ENCODE assay signal across 8 mouse cellular contexts in genomic region chr15:77003868-77004215, GRCm38 (mm10). TPM values are rescaled to one million over a fixed set of nuclear protein-coding genes. Genes with fewer than 3 reads are reported as not detected.
DNase-seq lines count a peak whose midpoint lies in the region; ATAC-seq and TF ChIP-seq lines count a peak whose summit lies in the region.

No protein-coding gene starts in this region.

- no peak for TF ChIP-seq CTCF in G1E (IDR thresholded peaks at IDR 0.05; ENCODE audit: low read depth, low read length)
- peak; percentile 91 for TF ChIP-seq CTCF in layer of hippocampus, adult 2 months (conservative IDR thresholded peaks at IDR 0.05)

- ATAC-seq in G1E (ENCODE audit: extremely low read depth, insufficient number of reproducible peaks, low FRiP score, poor library complexity, severe bottlenecking), result no peak
- ATAC-seq in heart, embryonic 12.5 days (ENCODE audit: insufficient number of reproducible peaks, low FRiP score), result 0 out of 2 replicates have a peak, but pooled peaks have one; percentile 27
- no peak for ATAC-seq in neural tube, embryonic 11.5 days (ENCODE audit: insufficient read depth, low FRiP score, low TSS enrichment)

- no peak overlapping the region for H3K9ac ChIP-seq in heart, embryonic 12.5 days
- H3K9ac ChIP-seq in neural tube, embryonic 11.5 days (ENCODE audit: low read length), result no peak overlapping the region

- H3K27me3 ChIP-seq in G1E (ENCODE audit: insufficient read depth, low read length), result peaks cover 8% of the 10 kb centered on the region; the same call in 1 of the 2 replicates
- H3K27me3 ChIP-seq in heart, embryonic 12.5 days (replicated peaks), result 0 out of 2 replicates have a peak, but pooled peaks cover 7% of the 10 kb centered on the region
- no peaks in the 10 kb centered on the region for H3K27me3 ChIP-seq in neural tube, embryonic 11.5 days (ENCODE audit: control insufficient read depth, insufficient read depth, low read length)

- 8% methylated on average over 3 of the region's 3 CpGs for WGBS in heart, embryonic 12.5 days
- WGBS in neural tube, embryonic 11.5 days, result 39% methylated on average over 3 of the region's 3 CpGs

- H3K4me1 ChIP-seq in G1E (ENCODE audit: insufficient read depth, low read depth, low read length), result no peaks in the 10 kb centered on the region
- peaks cover 12% of the 10 kb centered on the region for H3K4me1 ChIP-seq in heart, embryonic 12.5 days (replicated peaks)
- no peaks in the 10 kb centered on the region for H3K4me1 ChIP-seq in neural tube, embryonic 11.5 days (ENCODE audit: control insufficient read depth, insufficient read depth, low read length)

- H3K27ac ChIP-seq in heart, embryonic 12.5 days (ENCODE audit: poor library complexity, severe bottlenecking), result no peak overlapping the region
- H3K27ac ChIP-seq in layer of hippocampus, adult 2 months, result no peak overlapping the region
- no peak overlapping the region for H3K27ac ChIP-seq in neural tube, embryonic 11.5 days (ENCODE audit: low read depth, low read length)

- no peaks in the 10 kb centered on the region for H3K36me3 ChIP-seq in G1E (replicated peaks)
- no peaks in the 10 kb centered on the region for H3K36me3 ChIP-seq in heart, embryonic 12.5 days
- no peaks in the 10 kb centered on the region for H3K36me3 ChIP-seq in neural tube, embryonic 11.5 days (ENCODE audit: control insufficient read depth, insufficient read depth, low read length)

- no peak overlapping the region for H3K4me3 ChIP-seq in G1E (ENCODE audit: low read depth, low read length)
- H3K4me3 ChIP-seq in heart, embryonic 12.5 days, result no peak overlapping the region
- H3K4me3 ChIP-seq in layer of hippocampus, adult 2 months, result no peak overlapping the region
- no peak overlapping the region for H3K4me3 ChIP-seq in neural tube, embryonic 11.5 days (ENCODE audit: low read depth, low read length)

- peak; percentile 60 to 65 for DNase-seq in left cerebral cortex, adult 18-20 months (ENCODE audit: low spot score in 2 of 2)
- DNase-seq in left cerebral cortex, postnatal 36 days (ENCODE audit: low spot score in 2 of 2), result no peak
- DNase-seq in G1E (ENCODE audit: low spot score), result peak; percentile 8
- DNase-seq in cerebellum, postnatal 10 days, result peak; percentile 79 to 82
- DNase-seq in layer of hippocampus, adult 2 months (ENCODE audit: low spot score in 2 of 2), result peak; percentile 51 to 73
- peak; percentile 67 for DNase-seq in neural tube, embryonic 11.5 days (ENCODE audit: low spot score)
- DNase-seq in natural killer cell, adult 2 months (ENCODE audit: low spot score in 2 of 2), result no peak

- H3K4me2 ChIP-seq in heart, embryonic 12.5 days, result no peak overlapping the region
- H3K4me2 ChIP-seq in neural tube, embryonic 11.5 days (ENCODE audit: low read depth), result no peak overlapping the region

- intact Hi-C loops in left cerebral cortex, postnatal 36 days (cut with DNase I), result no loop called here

- peaks cover 15% of the 10 kb centered on the region for H3K9me3 ChIP-seq in G1E (replicated peaks)
- H3K9me3 ChIP-seq in heart, embryonic 12.5 days (replicated peaks), result peaks cover 4% of the 10 kb centered on the region
- H3K9me3 ChIP-seq in neural tube, embryonic 11.5 days (ENCODE audit: control insufficient read depth, low read length), result no peaks in the 10 kb centered on the region

RNA-seq across cellular contexts. Expression of gene Apol6, which starts 40.7 kb away (rescaled TPM):
- under 1 TPM; 0.21 to 0.23 TPM for total RNA-seq in left cerebral cortex, adult 18-20 months (2021)
- under 1 TPM; 0.27 to 0.49 TPM for total RNA-seq in left cerebral cortex, postnatal 36 days (2021)
- not detected in 2 replicates for total RNA-seq in G1E (2014; fragmentation: Nextera tagmentation)
- 0.12 and 0.22 TPM in 2 replicates for total RNA-seq in G1E (2017)
- not detected in 2 replicates for polyA plus RNA-seq in G1E (2012)
- 0.36 TPM in 1 of 2 replicates, not detected in the other for polyA plus RNA-seq in heart, embryonic 12.5 days (2016; fragmentation: Nextera tagmentation; extraction: Ambion mirVana)
- total RNA-seq in layer of hippocampus, adult 2 months (2021), result not detected
- polyA plus RNA-seq in neural tube, embryonic 11.5 days (2014; fragmentation: Nextera tagmentation; extraction: Ambion mirVana), result not detected in 2 replicates

RNA-seq across cellular contexts. Expression of gene Mb, which starts 46.6 kb away (rescaled TPM):
- total RNA-seq in left cerebral cortex, adult 18-20 months (2021), result not detected
- total RNA-seq in left cerebral cortex, postnatal 36 days (2021), result not detected
- total RNA-seq in G1E (2014; fragmentation: Nextera tagmentation) (not detected in 2 replicates), G1E (2017) (not detected in 2 replicates)
- polyA plus RNA-seq in G1E (2012), result not detected in 2 replicates
- polyA plus RNA-seq in heart, embryonic 12.5 days (2016; fragmentation: Nextera tagmentation; extraction: Ambion mirVana), result 209 and 214 TPM in 2 replicates
- under 1 TPM in 1 of 2 experiments, not detected in 1; 0.49 TPM for total RNA-seq in layer of hippocampus, adult 2 months (2021)
- polyA plus RNA-seq in neural tube, embryonic 11.5 days (2014; fragmentation: Nextera tagmentation; extraction: Ambion mirVana), result 1.8 and 2.0 TPM in 2 replicates

RNA-seq across cellular contexts. Expression of gene 1110038F14Rik, which starts 55.5 kb away (rescaled TPM):
- 10 to 100 TPM; 27.5 to 28.0 TPM for total RNA-seq in left cerebral cortex, adult 18-20 months (2021)
- 10 to 100 TPM; 25.5 to 26.8 TPM for total RNA-seq in left cerebral cortex, postnatal 36 days (2021)
- 13.9 and 24.1 TPM in 2 replicates for total RNA-seq in G1E (2014; fragmentation: Nextera tagmentation)
- total RNA-seq in G1E (2017), result 32.7 and 46.9 TPM in 2 replicates
- 79.8 and 83.0 TPM in 2 replicates for polyA plus RNA-seq in G1E (2012)
- polyA plus RNA-seq in heart, embryonic 12.5 days (2016; fragmentation: Nextera tagmentation; extraction: Ambion mirVana), result 44.1 and 45.8 TPM in 2 replicates
- 10 to 100 TPM; 30.1 to 33.6 TPM for total RNA-seq in layer of hippocampus, adult 2 months (2021)
- 66.2 and 66.5 TPM in 2 replicates for polyA plus RNA-seq in neural tube, embryonic 11.5 days (2014; fragmentation: Nextera tagmentation; extraction: Ambion mirVana)

Comparison
In these comparisons a context has a peak if more than half of its experiments do, and no peak if none do; other contexts are left out.
1. DNase-seq: peak in left cerebral cortex, adult 18-20 months (2 of 2), G1E (single experiment), cerebellum, postnatal 10 days (2 of 2), layer of hippocampus, adult 2 months (2 of 2) and neural tube, embryonic 11.5 days (single experiment); none in left cerebral cortex, postnatal 36 days (0 of 2) and natural killer cell, adult 2 months (0 of 2).